Mouse (Mus musculus): ENCODE results near the gene Polr3c. TPM values are rescaled to one million over a fixed set of nuclear protein-coding genes. Genes with fewer than 3 reads are reported as not detected.
"Not testable (repeated sequence)": the region's sequence is repeated elsewhere in the genome, so short reads cannot be mapped to it uniquely, and the experiment has no call there.

Polr3c gene
- polyA plus RNA-seq, 1 experiment: 40.4 TPM

GRCm38 (mm10) chr3:96755935-96756334 lies 28.5 kb upstream of the Polr3c start:
- Histone ChIP-seq H3K27me3 (ENCODE audit: control insufficient read depth, insufficient read depth, low read length) (no peaks in the 10 kb centered on the region), H3K36me3 (ENCODE audit: control insufficient read depth, insufficient read depth, low read length) (no peaks in the 10 kb centered on the region), H3K4me1 (ENCODE audit: control insufficient read depth, insufficient read depth, low read length) (no peaks in the 10 kb centered on the region), H3K27ac (ENCODE audit: control insufficient read depth, insufficient read depth, low read depth, low read length) (no peak overlapping the region), H3K4me3 (ENCODE audit: control insufficient read depth, low read depth, low read length) (no peak overlapping the region)
- no peak for TF ChIP-seq CTCF (IDR thresholded peaks at IDR 0.05; ENCODE audit: control insufficient read depth, insufficient read depth, insufficient replicate concordance, low read depth, low read length)

GRCm38 (mm10) chr3:96746829-96747228 lies 19.4 kb upstream of the Polr3c start:
- Histone ChIP-seq H3K4me3 (ENCODE audit: control insufficient read depth, low read depth, low read length) (no peak overlapping the region), H3K4me1 (ENCODE audit: control insufficient read depth, insufficient read depth, low read length) (no peaks in the 10 kb centered on the region), H3K27me3 (ENCODE audit: control insufficient read depth, insufficient read depth, low read length) (no peaks in the 10 kb centered on the region), H3K36me3 (ENCODE audit: control insufficient read depth, insufficient read depth, low read length) (no peaks in the 10 kb centered on the region), H3K27ac (ENCODE audit: control insufficient read depth, insufficient read depth, low read depth, low read length) (no peak overlapping the region)
- no peak for TF ChIP-seq POLR2A (IDR thresholded peaks at IDR 0.05; ENCODE audit: control insufficient read depth, low read depth, low read length)
- no peak for TF ChIP-seq CTCF (IDR thresholded peaks at IDR 0.05; ENCODE audit: control insufficient read depth, insufficient read depth, insufficient replicate concordance, low read depth, low read length)

- Histone ChIP-seq H3K4me3 (ENCODE audit: control insufficient read depth, low read depth, low read length) (no peak overlapping the region), H3K4me1 (ENCODE audit: control insufficient read depth, insufficient read depth, low read length) (no peaks in the 10 kb centered on the region), H3K36me3 (ENCODE audit: control insufficient read depth, insufficient read depth, low read length) (no peaks in the 10 kb centered on the region), H3K27me3 (ENCODE audit: control insufficient read depth, insufficient read depth, low read length) (no peaks in the 10 kb centered on the region), H3K27ac (ENCODE audit: control insufficient read depth, insufficient read depth, low read depth, low read length) (no peak overlapping the region)
- no peak for TF ChIP-seq CTCF (IDR thresholded peaks at IDR 0.05; ENCODE audit: control insufficient read depth, insufficient read depth, insufficient replicate concordance, low read depth, low read length)
- TF ChIP-seq POLR2A (IDR thresholded peaks at IDR 0.05; ENCODE audit: control insufficient read depth, low read depth, low read length): no peak
Measured at GRCm38 (mm10) chr3:96744348-96744747, 16.9 kb upstream of the Polr3c start.

- not testable (repeated sequence) for H3K4me1 ChIP-seq (ENCODE audit: control insufficient read depth, insufficient read depth, low read length); H3K27ac ChIP-seq (ENCODE audit: control insufficient read depth, insufficient read depth, low read depth, low read length); H3K36me3 ChIP-seq (ENCODE audit: control insufficient read depth, insufficient read depth, low read length); H3K27me3 ChIP-seq (ENCODE audit: control insufficient read depth, insufficient read depth, low read length); H3K4me3 ChIP-seq (ENCODE audit: control insufficient read depth, low read depth, low read length)
Measured at GRCm38 (mm10) chr3:96740279-96740678, 12.9 kb upstream of the Polr3c start.

- TF ChIP-seq CTCF (IDR thresholded peaks at IDR 0.05; ENCODE audit: control insufficient read depth, insufficient read depth, insufficient replicate concordance, low read depth, low read length) (no peak), POLR2A (IDR thresholded peaks at IDR 0.05; ENCODE audit: control insufficient read depth, low read depth, low read length) (no peak)
- H3K36me3 ChIP-seq (ENCODE audit: control insufficient read depth, insufficient read depth, low read length): no peaks in the 10 kb centered on the region
- peaks cover 2% of the 10 kb centered on the region; the same call in 1 of the 2 replicates for H3K4me1 ChIP-seq (ENCODE audit: control insufficient read depth, insufficient read depth, low read length)
- no peaks in the 10 kb centered on the region for H3K27me3 ChIP-seq (ENCODE audit: control insufficient read depth, insufficient read depth, low read length)
- H3K4me3 ChIP-seq (ENCODE audit: control insufficient read depth, low read depth, low read length): no peak overlapping the region
- no peak overlapping the region for H3K27ac ChIP-seq (ENCODE audit: control insufficient read depth, insufficient read depth, low read depth, low read length)
Measured at GRCm38 (mm10) chr3:96737995-96738394, 10.6 kb upstream of the Polr3c start.

GRCm38 (mm10) chr3:96737013-96737740 lies 9.7 kb upstream of the Polr3c start:
- H3K27ac ChIP-seq (ENCODE audit: control insufficient read depth, insufficient read depth, low read depth, low read length): no peak overlapping the region
- TF ChIP-seq CTCF (IDR thresholded peaks at IDR 0.05; ENCODE audit: control insufficient read depth, insufficient read depth, insufficient replicate concordance, low read depth, low read length) (no peak), POLR2A (IDR thresholded peaks at IDR 0.05; ENCODE audit: control insufficient read depth, low read depth, low read length) (no peak)
- no peaks in the 10 kb centered on the region for H3K36me3 ChIP-seq (ENCODE audit: control insufficient read depth, insufficient read depth, low read length)

GRCm38 (mm10) chr3:96735200-96735599 lies 7.8 kb upstream of the Polr3c start:
- no peak overlapping the region for H3K27ac ChIP-seq (ENCODE audit: control insufficient read depth, insufficient read depth, low read depth, low read length)
- H3K4me3 ChIP-seq (ENCODE audit: control insufficient read depth, low read depth, low read length): no peak overlapping the region
- H3K36me3 ChIP-seq (ENCODE audit: control insufficient read depth, insufficient read depth, low read length): no peaks in the 10 kb centered on the region
- no peak for TF ChIP-seq POLR2A (IDR thresholded peaks at IDR 0.05; ENCODE audit: control insufficient read depth, low read depth, low read length)
- TF ChIP-seq CTCF (IDR thresholded peaks at IDR 0.05; ENCODE audit: control insufficient read depth, insufficient read depth, insufficient replicate concordance, low read depth, low read length): no peak
- no peaks in the 10 kb centered on the region for H3K27me3 ChIP-seq (ENCODE audit: control insufficient read depth, insufficient read depth, low read length)
- peaks cover 6% of the 10 kb centered on the region for H3K4me1 ChIP-seq (ENCODE audit: control insufficient read depth, insufficient read depth, low read length)

More at GRCm38 (mm10) chr3:96737013-96737740, 9.7 kb upstream of the Polr3c start:
- Histone ChIP-seq H3K27me3 (ENCODE audit: control insufficient read depth, insufficient read depth, low read length) (no peaks in the 10 kb centered on the region), H3K4me1 (ENCODE audit: control insufficient read depth, insufficient read depth, low read length) (peaks cover 2% of the 10 kb centered on the region; the same call in 1 of the 2 replicates), H3K4me3 (ENCODE audit: control insufficient read depth, low read depth, low read length) (no peak overlapping the region)

GRCm38 (mm10) chr3:96733984-96734383 lies 6.6 kb upstream of the Polr3c start:
- Histone ChIP-seq H3K27ac (ENCODE audit: control insufficient read depth, insufficient read depth, low read depth, low read length) (no peak overlapping the region), H3K4me1 (ENCODE audit: control insufficient read depth, insufficient read depth, low read length) (peaks cover 7% of the 10 kb centered on the region), H3K36me3 (ENCODE audit: control insufficient read depth, insufficient read depth, low read length) (no peaks in the 10 kb centered on the region), H3K4me3 (ENCODE audit: control insufficient read depth, low read depth, low read length) (no peak overlapping the region), H3K27me3 (ENCODE audit: control insufficient read depth, insufficient read depth, low read length) (no peaks in the 10 kb centered on the region)
- TF ChIP-seq POLR2A (IDR thresholded peaks at IDR 0.05; ENCODE audit: control insufficient read depth, low read depth, low read length): no peak
- TF ChIP-seq CTCF (IDR thresholded peaks at IDR 0.05; ENCODE audit: control insufficient read depth, insufficient read depth, insufficient replicate concordance, low read depth, low read length): no peak

Data from testis, adult 2 months (tissue).